Mouse (Mus musculus) gastrocnemius, postnatal 36 days (tissue): ENCODE data around the gene Lins1. TPM values are rescaled to one million over a fixed set of nuclear protein-coding genes. Genes with fewer than 3 reads are reported as not detected.
A peak's percentile ranks its signal among the peaks of the same experiment; 100 is the strongest.

Experiments
- DNase-seq, 2 experiments: peaks; one replicate each; pipeline ENCODE4 v3.0.0; 2022
- intact Hi-C: fragments of 180-260 bp; cut with DNase I; formaldehyde crosslinking; loops from one replicate; pipeline ENCODE4 v1.15.1; 2025
- long read RNA-seq, 2 experiments: library from polyadenylated mRNA; stranded (forward); transcript quantifications; one replicate each; pipeline ENCODE4 v2.0.0; 2021
- total RNA-seq, 2 experiments: library from RNA; stranded (reverse); gene quantifications; 2 replicates each; pipeline ENCODE4 v1.2.3; 2021

The Lins1 gene
- total RNA-seq = 1 to 10 TPM; 3.5 to 5.1 TPM
- long read RNA-seq, experiment 1, full-length matches to known transcripts = 2 of 8 reads
- long read RNA-seq, experiment 1, partial matches to known transcripts = 1 of 8 reads
- long read RNA-seq, experiment 1, other reads (novel, unspliced or antisense) = 5 of 8 reads
- long read RNA-seq, experiment 2, partial matches to known transcripts = 0 of 3 reads
- long read RNA-seq, experiment 2, other reads (novel, unspliced or antisense) = 3 of 3 reads

GRCm38 (mm10) chr7:66689620-66690360, at the start of gene Lins1:
Gene Lins1, plus strand, starts transcription at chr7:66689889.
- peak; percentile 91 to 98 for DNase-seq
- intact Hi-C loops = no loop called here

GRCm38 (mm10) chr7:66645736-66646135, 44.0 kb upstream of the Lins1 start:
- no peak for DNase-seq
- intact Hi-C loops = no loop called here

- DNase-seq = no peak
- intact Hi-C loops = no loop called here
Measured at GRCm38 (mm10) chr7:66649181-66649580, 40.5 kb upstream of the Lins1 start.

- DNase-seq = no peak
- intact Hi-C loops = no loop called here
Measured at GRCm38 (mm10) chr7:66650883-66651282, 38.8 kb upstream of the Lins1 start.

- intact Hi-C loops = no loop called here
Measured at GRCm38 (mm10) chr7:66652216-66652615, 37.5 kb upstream of the Lins1 start.

GRCm38 (mm10) chr7:66653596-66653995, 36.1 kb upstream of the Lins1 start:
- intact Hi-C loops = no loop called here
- no peak for DNase-seq

More at GRCm38 (mm10) chr7:66652216-66652615, 37.5 kb upstream of the Lins1 start:
- DNase-seq = no peak

- no peak for DNase-seq
- intact Hi-C loops = no loop called here
Measured at GRCm38 (mm10) chr7:66655471-66655870, 34.2 kb upstream of the Lins1 start.

- intact Hi-C loops = loop anchor here (5.0 kb wide), 1 partner anchor 348 kb away; no protein-coding TSS in a partner anchor
- DNase-seq = no peak
Measured at GRCm38 (mm10) chr7:66660291-66660690, 29.4 kb upstream of the Lins1 start.

- intact Hi-C loops = loop anchor here (1.0 to 5.0 kb wide), 2 partner anchors 227 to 349 kb away; no protein-coding TSS in a partner anchor
- DNase-seq = no peak
Measured at GRCm38 (mm10) chr7:66660972-66661371, 28.7 kb upstream of the Lins1 start.

GRCm38 (mm10) chr7:66661572-66661971, 28.1 kb upstream of the Lins1 start:
- intact Hi-C loops = loop anchor here (1.0 to 5.0 kb wide), 2 partner anchors 227 to 349 kb away; no protein-coding TSS in a partner anchor
- peak; percentile 40 to 60 for DNase-seq

GRCm38 (mm10) chr7:66663548-66663947, 26.1 kb upstream of the Lins1 start:
- intact Hi-C loops = loop anchor here (5.0 kb wide), 1 partner anchor 351 kb away; no protein-coding TSS in a partner anchor
- DNase-seq = no peak

GRCm38 (mm10) chr7:66667064-66667463, 22.6 kb upstream of the Lins1 start:
- intact Hi-C loops = no loop called here
- DNase-seq = no peak

- intact Hi-C loops = no loop called here
- no peak for DNase-seq
Measured at GRCm38 (mm10) chr7:66675800-66676199, 13.9 kb upstream of the Lins1 start.

- intact Hi-C loops = no loop called here
- DNase-seq = no peak
Measured at GRCm38 (mm10) chr7:66682119-66682863, 7.4 kb upstream of the Lins1 start.

- intact Hi-C loops = no loop called here
- no peak for DNase-seq
Measured at GRCm38 (mm10) chr7:66688721-66689120, 968 bp upstream of the Lins1 start.

- DNase-seq = no peak
- intact Hi-C loops = no loop called here
Measured at GRCm38 (mm10) chr7:66689294-66689619, 432 bp upstream of the Lins1 start, which contains the start of gene Asb7. Gene Asb7, minus strand, starts transcription at chr7:66689596.

- intact Hi-C loops = no loop called here
- DNase-seq = no peak
Measured at GRCm38 (mm10) chr7:66694467-66694866, 4.8 kb downstream of the Lins1 start.

GRCm38 (mm10) chr7:66702721-66703120, 13.0 kb downstream of the Lins1 start:
- intact Hi-C loops = no loop called here
- no peak for DNase-seq

- intact Hi-C loops = loop anchor here (5.0 kb wide), 1 partner anchor 493 kb away; no protein-coding TSS in a partner anchor
Measured at GRCm38 (mm10) chr7:66704631-66705030, 14.9 kb downstream of the Lins1 start.

GRCm38 (mm10) chr7:66711166-66711565, 21.5 kb downstream of the Lins1 start:
- no peak for DNase-seq
- intact Hi-C loops = loop anchor here (2.0 kb wide), 1 partner anchor 128 kb away; the partner anchor contains the start of gene Adamts17

More at GRCm38 (mm10) chr7:66704631-66705030, 14.9 kb downstream of the Lins1 start:
- no peak for DNase-seq

GRCm38 (mm10) chr7:66724514-66724913, 34.8 kb downstream of the Lins1 start:
- intact Hi-C loops = no loop called here
- DNase-seq = no peak
